In genomic region chrX:103845266-103845665, GRCm38 (mm10) we compare ENCODE assay signal across 8 mouse cellular contexts. TPM values are rescaled to one million over a fixed set of nuclear protein-coding genes. Genes with fewer than 3 reads are reported as not detected.
DNase-seq lines count a peak whose midpoint lies in the region; ATAC-seq lines count a peak whose summit lies in the region.
"Had no signal": no experiment of that assay in that cellular context is flagged by ENCODE, and none has a peak within 500 bp of the region (broad histone marks: within the 10 kb centered on the region; RNA-seq: fewer than 3 reads in every experiment).

No protein-coding gene starts in this region.

- H3K9me3 ChIP-seq in hindbrain, embryonic 14.5 days (ENCODE audit: control insufficient read depth, low read length) = no peaks in the 10 kb centered on the region
- no peaks in the 10 kb centered on the region for H3K9me3 ChIP-seq in hindbrain, embryonic 16.5 days (ENCODE audit: control insufficient read depth, low read length)
- H3K9me3 ChIP-seq: heart, embryonic 13.5 days had no signal

- H3K27me3 ChIP-seq in hindbrain, embryonic 14.5 days (ENCODE audit: control insufficient read depth, insufficient read depth, low read length) = peaks cover 62% of the 10 kb centered on the region
- H3K27me3 ChIP-seq in hindbrain, embryonic 16.5 days (replicated peaks; ENCODE audit: control insufficient read depth, insufficient read depth, low read length) = peaks cover 9% of the 10 kb centered on the region

- H3K9ac ChIP-seq in hindbrain, embryonic 14.5 days = no peak overlapping the region
- no peak overlapping the region for H3K9ac ChIP-seq in hindbrain, embryonic 16.5 days (ENCODE audit: low read depth, low read length)
- H3K9ac ChIP-seq: heart, embryonic 13.5 days had no signal

- no peaks in the 10 kb centered on the region for H3K4me1 ChIP-seq in hindbrain, embryonic 14.5 days (replicated peaks; ENCODE audit: control insufficient read depth, insufficient read depth, low read length)
- H3K4me1 ChIP-seq in hindbrain, embryonic 16.5 days (ENCODE audit: control insufficient read depth, insufficient read depth, low read depth, low read length) = no peaks in the 10 kb centered on the region
- H3K4me1 ChIP-seq: heart, embryonic 13.5 days had no signal

- H3K4me2 ChIP-seq in hindbrain, embryonic 14.5 days (replicated peaks) = no peak overlapping the region
- no peak overlapping the region for H3K4me2 ChIP-seq in hindbrain, embryonic 16.5 days (ENCODE audit: low read length)
- H3K4me2 ChIP-seq: heart, embryonic 13.5 days had no signal

- H3K4me3 ChIP-seq in hindbrain, embryonic 14.5 days (replicated peaks; ENCODE audit: low read length) = no peak overlapping the region
- no peak overlapping the region for H3K4me3 ChIP-seq in hindbrain, embryonic 16.5 days (ENCODE audit: low read length)
- H3K4me3 ChIP-seq: heart, embryonic 13.5 days had no signal

- 58% methylated on average over 2 of the region's 2 CpGs for WGBS in hindbrain, embryonic 14.5 days
- 51% methylated on average over 2 of the region's 2 CpGs for WGBS in hindbrain, embryonic 16.5 days

- peak; percentile 54 for DNase-seq in hindbrain, embryonic 14.5 days (ENCODE audit: low spot score)
- DNase-seq in urinary bladder, postnatal 14 days (ENCODE audit: low spot score) = peak; percentile 29
- DNase-seq in urinary bladder, postnatal 36 days (ENCODE audit: low spot score in 2 of 2) = no peak
- peak; percentile 11 to 28 for DNase-seq in kidney, adult 8-10 months
- DNase-seq in right cerebral cortex, postnatal 14 days = peak; percentile 23
- no peak for DNase-seq in gastrocnemius, adult 8-10 months (ENCODE audit: low spot score in 2 of 2)

- no peak overlapping the region for H3K27ac ChIP-seq in hindbrain, embryonic 14.5 days
- H3K27ac ChIP-seq in hindbrain, embryonic 16.5 days (ENCODE audit: low read depth, low read length) = no peak overlapping the region
- H3K27ac ChIP-seq: heart, embryonic 13.5 days had no signal

- H3K36me3 ChIP-seq in hindbrain, embryonic 14.5 days (replicated peaks; ENCODE audit: control insufficient read depth, insufficient read depth) = no peaks in the 10 kb centered on the region
- no peaks in the 10 kb centered on the region for H3K36me3 ChIP-seq in hindbrain, embryonic 16.5 days (ENCODE audit: control insufficient read depth, insufficient read depth, low read length)
- H3K36me3 ChIP-seq: heart, embryonic 13.5 days had no signal

- no peak for ATAC-seq in hindbrain, embryonic 14.5 days (ENCODE audit: low FRiP score)
- no peak for ATAC-seq in hindbrain, embryonic 16.5 days

RNA-seq across cellular contexts. Expression of gene Slc16a2, which starts 23.5 kb away (rescaled TPM):
- 34.6 and 37.9 TPM in 2 replicates for polyA plus RNA-seq in hindbrain, embryonic 14.5 days (2014; fragmentation: Nextera tagmentation; extraction: Ambion mirVana)
- 23.4 and 41.9 TPM in 2 replicates for polyA plus RNA-seq in hindbrain, embryonic 16.5 days (2015; fragmentation: Nextera tagmentation; extraction: Ambion mirVana)
- total RNA-seq in gastrocnemius, adult 8-10 months (2022) = 1 to 10 TPM; 1.8 to 2.7 (median 2.2) TPM

Comparison
In these comparisons a context has a peak if more than half of its experiments do, and no peak if none do; other contexts are left out.
1. DNase-seq: peak in hindbrain, embryonic 14.5 days (single experiment), urinary bladder, postnatal 14 days (single experiment), kidney, adult 8-10 months (2 of 2) and right cerebral cortex, postnatal 14 days (single experiment); none in urinary bladder, postnatal 36 days (0 of 2) and gastrocnemius, adult 8-10 months (0 of 2).